Mouse (Mus musculus) hindbrain, embryonic 16.5 days (tissue): ENCODE measurements at regions not wholly inside any gene's neighbourhood (a gene's known extent, or its start where the extent isn't known, plus 50 kb on each side); places are given as distances from the start of the nearest gene placed in this dataset.
A peak's percentile ranks its signal among the peaks of the same experiment; 100 is the strongest.

Experiments used
- ATAC-seq: fragments of 200-750 bp; cut with Nextera tagmentation; 2 replicates; pipeline ENCODE4 v1.8.0; 2017; ENCODE audit warnings: moderate TSS enrichment, moderate library complexity
- H3K27ac ChIP-seq: fragments of 300-500 bp; sonication (generic); 2 replicates; pipeline ENCODE4 v1.5.1; 2014; ENCODE audit warnings: low read depth, mild to moderate bottlenecking, control low read depth, low read length, moderate library complexity
- H3K27me3 ChIP-seq: fragments of 300-500 bp; sonication (generic); replicated peaks from 2 replicates; pipeline ENCODE4 v1.6.1; 2014; ENCODE audit warnings: low read length; ENCODE audit not compliant: control insufficient read depth, insufficient read depth
- H3K36me3 ChIP-seq: fragments of 300-500 bp; sonication (generic); 2 replicates; pipeline ENCODE4 v1.6.1; 2014; ENCODE audit warnings: mild to moderate bottlenecking, low read length, moderate library complexity, mixed read lengths; ENCODE audit not compliant: control insufficient read depth, insufficient read depth
- H3K4me1 ChIP-seq: fragments of 300-500 bp; sonication (generic); 2 replicates; pipeline ENCODE4 v1.6.1; 2014; ENCODE audit warnings: low read depth, low read length; ENCODE audit not compliant: control insufficient read depth, insufficient read depth
- H3K4me2 ChIP-seq: fragments of 300-500 bp; sonication (generic); 2 replicates; pipeline ENCODE4 v1.6.1; 2014; ENCODE audit warnings: mild to moderate bottlenecking, low read length, control low read depth, moderate library complexity
- H3K4me3 ChIP-seq: fragments of 300-500 bp; sonication (generic); 2 replicates; pipeline ENCODE4 v1.5.1; 2014; ENCODE audit warnings: mild to moderate bottlenecking, low read length, control low read depth, moderate library complexity
- H3K9ac ChIP-seq: fragments of 300-500 bp; sonication (generic); 2 replicates; pipeline ENCODE4 v1.6.1; 2014; ENCODE audit warnings: low read depth, mild to moderate bottlenecking, control low read depth, low read length, moderate library complexity
- H3K9me3 ChIP-seq: fragments of 300-500 bp; sonication (generic); 2 replicates; pipeline ENCODE4 v1.6.1; 2014; ENCODE audit warnings: mild to moderate bottlenecking, low read length, moderate library complexity; ENCODE audit not compliant: control insufficient read depth
- WGBS: fragments of 180-500 bp; shearing (Covaris S2); extraction: QIAGEN DNeasy Blood & Tissue Kit; methylation state at CpG from one replicate; pipeline ENCODE4 v1.1.7; 2014; 5-methylcytosine and 5-hydroxymethylcytosine counted together

- Histone ChIP-seq H3K27me3 (no peaks in the 10 kb centered on the region), H3K4me3 (no peak overlapping the region), H3K27ac (no peak overlapping the region), H3K4me1 (no peaks in the 10 kb centered on the region), H3K9me3 (no peaks in the 10 kb centered on the region), H3K9ac (no peak overlapping the region), H3K36me3 (no peaks in the 10 kb centered on the region), H3K4me2 (no peak overlapping the region)
- WGBS: 59% methylated on average over 4 of the region's 4 CpGs
- no peak for ATAC-seq
Observed at GRCm38 (mm10) chr19:15200792-15201191, 602.9 kb upstream of the Tle4 start.

- ATAC-seq: no peak
- no peaks in the 10 kb centered on the region for H3K9me3 ChIP-seq
- H3K27me3 ChIP-seq: no peaks in the 10 kb centered on the region
- 21% methylated on average over 2 of the region's 2 CpGs for WGBS
- H3K9ac ChIP-seq: no peak overlapping the region
- H3K4me3 ChIP-seq: no peak overlapping the region
- H3K36me3 ChIP-seq: no peaks in the 10 kb centered on the region
- no peaks in the 10 kb centered on the region for H3K4me1 ChIP-seq
- H3K4me2 ChIP-seq: no peak overlapping the region
- H3K27ac ChIP-seq: no peak overlapping the region
Observed at GRCm38 (mm10) chr19:15200361-15200760, 602.5 kb upstream of the Tle4 start.

- ATAC-seq: no peak
- H3K4me3 ChIP-seq: no peak overlapping the region
- H3K4me2 ChIP-seq: no peak overlapping the region
- H3K4me1 ChIP-seq: no peaks in the 10 kb centered on the region
- no peaks in the 10 kb centered on the region for H3K9me3 ChIP-seq
- WGBS: 58% methylated on average over 1 of the region's 1 CpGs
- H3K27me3 ChIP-seq: no peaks in the 10 kb centered on the region
- H3K27ac ChIP-seq: no peak overlapping the region
- H3K9ac ChIP-seq: no peak overlapping the region
- no peaks in the 10 kb centered on the region for H3K36me3 ChIP-seq
Observed at GRCm38 (mm10) chr19:15199692-15200091, 601.8 kb upstream of the Tle4 start.

GRCm38 (mm10) chr19:15175221-15175620 is 577.4 kb upstream of the Tle4 start:
- Histone ChIP-seq H3K4me2 (no peak overlapping the region), H3K36me3 (no peaks in the 10 kb centered on the region), H3K4me3 (no peak overlapping the region), H3K9ac (no peak overlapping the region), H3K27me3 (no peaks in the 10 kb centered on the region), H3K9me3 (no peaks in the 10 kb centered on the region), H3K27ac (no peak overlapping the region), H3K4me1 (no peaks in the 10 kb centered on the region)
- peak; percentile 60; the same call in 1 of the 2 replicates for ATAC-seq

GRCm38 (mm10) chr19:15173301-15173700 is 575.5 kb upstream of the Tle4 start:
- no peak for ATAC-seq
- no peaks in the 10 kb centered on the region for H3K4me1 ChIP-seq
- 29% methylated on average over 5 of the region's 5 CpGs for WGBS
- no peak overlapping the region for H3K4me2 ChIP-seq
- no peaks in the 10 kb centered on the region for H3K27me3 ChIP-seq
- no peak overlapping the region for H3K27ac ChIP-seq
- H3K4me3 ChIP-seq: no peak overlapping the region
- no peaks in the 10 kb centered on the region for H3K9me3 ChIP-seq
- H3K36me3 ChIP-seq: no peaks in the 10 kb centered on the region
- no peak overlapping the region for H3K9ac ChIP-seq

- no peak for ATAC-seq
- Histone ChIP-seq H3K27ac (no peak overlapping the region), H3K27me3 (no peaks in the 10 kb centered on the region), H3K9me3 (no peaks in the 10 kb centered on the region), H3K4me3 (no peak overlapping the region), H3K4me1 (no peaks in the 10 kb centered on the region), H3K36me3 (no peaks in the 10 kb centered on the region), H3K9ac (no peak overlapping the region), H3K4me2 (no peak overlapping the region)
- WGBS: 63% methylated on average over 1 of the region's 1 CpGs
Observed at GRCm38 (mm10) chr19:15167184-15167583, 569.3 kb upstream of the Tle4 start.

GRCm38 (mm10) chr19:15160641-15161040 is 562.8 kb upstream of the Tle4 start:
- H3K9ac ChIP-seq: no peak overlapping the region
- H3K27ac ChIP-seq: no peak overlapping the region
- WGBS: 52% methylated on average over 3 of the region's 3 CpGs
- ATAC-seq: no peak
- no peak overlapping the region for H3K4me3 ChIP-seq
- no peaks in the 10 kb centered on the region for H3K9me3 ChIP-seq
- H3K36me3 ChIP-seq: no peaks in the 10 kb centered on the region
- no peak overlapping the region for H3K4me2 ChIP-seq
- no peaks in the 10 kb centered on the region for H3K27me3 ChIP-seq
- no peaks in the 10 kb centered on the region for H3K4me1 ChIP-seq

- Histone ChIP-seq H3K4me2 (no peak overlapping the region), H3K27ac (no peak overlapping the region), H3K4me1 (no peaks in the 10 kb centered on the region), H3K36me3 (no peaks in the 10 kb centered on the region), H3K9me3 (no peaks in the 10 kb centered on the region), H3K27me3 (no peaks in the 10 kb centered on the region), H3K4me3 (no peak overlapping the region), H3K9ac (no peak overlapping the region)
- ATAC-seq: no peak
- WGBS: 93% methylated on average over 3 of the region's 3 CpGs
Observed at GRCm38 (mm10) chr19:15158653-15159052, 560.8 kb upstream of the Tle4 start.

GRCm38 (mm10) chr19:15158177-15158576 is 560.3 kb upstream of the Tle4 start:
- Histone ChIP-seq H3K9ac (no peak overlapping the region), H3K4me3 (no peak overlapping the region), H3K4me1 (no peaks in the 10 kb centered on the region), H3K27me3 (no peaks in the 10 kb centered on the region), H3K27ac (no peak overlapping the region), H3K4me2 (no peak overlapping the region), H3K36me3 (no peaks in the 10 kb centered on the region), H3K9me3 (no peaks in the 10 kb centered on the region)
- 89% methylated on average over 14 of the region's 14 CpGs for WGBS
- no peak for ATAC-seq

GRCm38 (mm10) chr19:15154693-15155092 is 556.8 kb upstream of the Tle4 start:
- Histone ChIP-seq H3K4me1 (no peaks in the 10 kb centered on the region), H3K4me3 (no peak overlapping the region), H3K9me3 (no peaks in the 10 kb centered on the region), H3K27ac (no peak overlapping the region), H3K27me3 (no peaks in the 10 kb centered on the region), H3K36me3 (no peaks in the 10 kb centered on the region), H3K9ac (no peak overlapping the region), H3K4me2 (no peak overlapping the region)
- WGBS: 69% methylated on average over 2 of the region's 2 CpGs
- no peak for ATAC-seq
